In genomic region chr16:58454617-58455016, GRCm38 (mm10) we compare ENCODE assay signal across 9 mouse cellular contexts. TPM values are rescaled to one million over a fixed set of nuclear protein-coding genes. Genes with fewer than 3 reads are reported as not detected.
A peak's percentile ranks its signal among the peaks of the same experiment; 100 is the strongest.
DNase-seq lines count a peak whose midpoint lies in the region; ATAC-seq and TF ChIP-seq lines count a peak whose summit lies in the region.
"Had no signal": no experiment of that assay in that cellular context is flagged by ENCODE, and none has a peak within 500 bp of the region (broad histone marks: within the 10 kb centered on the region; RNA-seq: fewer than 3 reads in every experiment).

No protein-coding gene starts in this region.

- H3K27ac ChIP-seq in kidney, embryonic 14.5 days (ENCODE audit: low read depth, low read length) = no peak overlapping the region
- peak overlapping the region; percentile 78 for H3K27ac ChIP-seq in liver, postnatal 0 days (ENCODE audit: low read depth)
- H3K27ac ChIP-seq: limb, embryonic 13.5 days had no signal

- H3K9ac ChIP-seq in kidney, embryonic 14.5 days (ENCODE audit: low read depth, low read length) = no peak overlapping the region
- no peak overlapping the region for H3K9ac ChIP-seq in liver, postnatal 0 days (replicated peaks)
- H3K9ac ChIP-seq: limb, embryonic 13.5 days had no signal

- H3K4me1 ChIP-seq in kidney, embryonic 14.5 days (ENCODE audit: control insufficient read depth, insufficient read depth, low read length) = 0 out of 2 replicates have a peak, but pooled peaks cover 4% of the 10 kb centered on the region
- peaks cover 22% of the 10 kb centered on the region for H3K4me1 ChIP-seq in liver, postnatal 0 days (ENCODE audit: insufficient read depth)
- H3K4me1 ChIP-seq: limb, embryonic 13.5 days had no signal

- no peaks in the 10 kb centered on the region for H3K27me3 ChIP-seq in kidney, embryonic 14.5 days (ENCODE audit: control insufficient read depth, insufficient read depth, low read length)
- no peaks in the 10 kb centered on the region for H3K27me3 ChIP-seq in liver, postnatal 0 days (ENCODE audit: insufficient read depth, low read length)
- H3K27me3 ChIP-seq: limb, embryonic 13.5 days had no signal

- peaks cover 17% of the 10 kb centered on the region for H3K36me3 ChIP-seq in kidney, embryonic 14.5 days (ENCODE audit: control insufficient read depth, insufficient read depth, low read length)
- H3K36me3 ChIP-seq in liver, postnatal 0 days (replicated peaks; ENCODE audit: insufficient read depth, low read length) = no peaks in the 10 kb centered on the region

- no peak overlapping the region for H3K4me2 ChIP-seq in kidney, embryonic 14.5 days (replicated peaks; ENCODE audit: low read depth, low read length)
- H3K4me2 ChIP-seq in liver, postnatal 0 days (ENCODE audit: low read depth, low read length) = peak overlapping the region; percentile 38
- H3K4me2 ChIP-seq: limb, embryonic 13.5 days had no signal

- 62% methylated on average over 8 of the region's 8 CpGs for WGBS in kidney, embryonic 14.5 days
- WGBS in liver, postnatal 0 days (ENCODE audit: insufficient replicate concordance) = 43% methylated on average over 8 of the region's 8 CpGs

- H3K9me3 ChIP-seq in kidney, embryonic 14.5 days (ENCODE audit: control insufficient read depth, low read length) = no peaks in the 10 kb centered on the region
- H3K9me3 ChIP-seq in liver, postnatal 0 days (ENCODE audit: low read length) = no peaks in the 10 kb centered on the region
- H3K9me3 ChIP-seq: limb, embryonic 13.5 days had no signal

- peak; percentile 98 for TF ChIP-seq EP300 in liver, postnatal 0 days (IDR thresholded peaks at IDR 0.05; ENCODE audit: low read depth)

- TF ChIP-seq CTCF in liver, postnatal 0 days (IDR thresholded peaks at IDR 0.05; ENCODE audit: low read depth) = peak; percentile 98

- ATAC-seq in cerebellum, adult (ENCODE audit: insufficient number of reproducible peaks, low FRiP score, low TSS enrichment) = no peak
- peak; percentile 99 for ATAC-seq in granulocyte monocyte progenitor cell, adult 5-6 weeks (replicated peaks; ENCODE audit: poor library complexity, severe bottlenecking)
- peak; percentile 74; the same call in 1 of the 2 replicates for ATAC-seq in kidney, embryonic 14.5 days (ENCODE audit: low FRiP score, low TSS enrichment)
- peak; percentile 82 for ATAC-seq in liver, postnatal 0 days

- no peak overlapping the region for H3K4me3 ChIP-seq in kidney, embryonic 14.5 days (ENCODE audit: low read length)
- no peak overlapping the region for H3K4me3 ChIP-seq in liver, postnatal 0 days (ENCODE audit: low read depth, low read length)
- H3K4me3 ChIP-seq: limb, embryonic 13.5 days had no signal

- peak; percentile 5 for DNase-seq in cerebellum, adult 11 months
- DNase-seq in R1 (ENCODE audit: low read depth, low spot score) = peak; percentile 54
- DNase-seq in cerebellum, postnatal 25 days = peak; percentile 37 to 56
- DNase-seq in liver, postnatal 0 days = peak; percentile 80
- DNase-seq in retina, postnatal 1 day = peak; percentile 41

RNA-seq across cellular contexts. Expression of gene Dcbld2, which starts 46.4 kb away (rescaled TPM):
- total RNA-seq in granulocyte monocyte progenitor cell, adult 5-6 weeks (2014; fragmentation: Nextera tagmentation) = 0.73 and 1.7 TPM in 2 replicates
- total RNA-seq in granulocyte monocyte progenitor cell, adult 5-6 weeks (2017) = 0.09 TPM in 1 of 2 replicates, not detected in the other
- polyA plus RNA-seq in kidney, embryonic 14.5 days (2014; fragmentation: Nextera tagmentation; extraction: Ambion mirVana) = 8.0 and 9.3 TPM in 2 replicates
- polyA plus RNA-seq in liver, postnatal 0 days (2015; fragmentation: Nextera tagmentation; extraction: Ambion mirVana) = 0.31 and 0.64 TPM in 2 replicates

Comparison
In these comparisons a context has a peak if more than half of its experiments do, and no peak if none do; other contexts are left out.
1. DNase-seq: peak in every context shown above with its lines; median percentile 80 in liver, postnatal 0 days; 54 in R1; 46 in cerebellum, postnatal 25 days; 41 in retina, postnatal 1 day; 5 in cerebellum, adult 11 months.